Mouse (Mus musculus) embryonic facial prominence, embryonic 12.5 days (tissue): ENCODE data around the gene Focad. TPM values are rescaled to one million over a fixed set of nuclear protein-coding genes. Genes with fewer than 3 reads are reported as not detected.

Experiments
- ATAC-seq: fragments of 200-750 bp; cut with Nextera tagmentation; 2 replicates; pipeline ENCODE4 v1.8.0; 2017; ENCODE audit not compliant: insufficient number of reproducible peaks, insufficient read depth, low FRiP score, low TSS enrichment
- H3K27ac ChIP-seq: fragments of 300-500 bp; sonication (generic); 2 replicates; pipeline ENCODE4 v1.5.1; 2016; ENCODE audit warnings: mild to moderate bottlenecking
- H3K27me3 ChIP-seq: fragments of 300-500 bp; sonication (generic); 2 replicates; pipeline ENCODE4 v1.6.1; 2016; ENCODE audit warnings: mild to moderate bottlenecking, moderate library complexity
- H3K36me3 ChIP-seq: fragments of 300-500 bp; sonication (generic); 2 replicates; pipeline ENCODE4 v1.6.1; 2016; ENCODE audit warnings: mild to moderate bottlenecking
- H3K4me1 ChIP-seq: fragments of 300-500 bp; sonication (generic); 2 replicates; pipeline ENCODE4 v1.6.1; 2016
- H3K4me2 ChIP-seq: fragments of 300-500 bp; sonication (generic); replicated peaks from 2 replicates; pipeline ENCODE4 v1.6.1; 2016; ENCODE audit warnings: mild to moderate bottlenecking, moderate library complexity
- H3K4me3 ChIP-seq: fragments of 300-500 bp; sonication (generic); 2 replicates; pipeline ENCODE4 v1.5.1; 2016; ENCODE audit warnings: mild to moderate bottlenecking
- H3K9ac ChIP-seq: fragments of 300-500 bp; sonication (generic); 2 replicates; pipeline ENCODE4 v1.6.1; 2016; ENCODE audit warnings: mild to moderate bottlenecking, moderate library complexity
- H3K9me3 ChIP-seq: fragments of 300-500 bp; sonication (generic); 2 replicates; pipeline ENCODE4 v1.6.1; 2016; ENCODE audit warnings: mild to moderate bottlenecking, moderate library complexity
- WGBS: fragments of 180-500 bp; shearing (Covaris S2); methylation state at CpG from one replicate; pipeline ENCODE4 v1.1.7; 2016; 5-methylcytosine and 5-hydroxymethylcytosine counted together
- polyA plus RNA-seq: library from polyadenylated mRNA; unstranded; fragments of >200 nt; fragmentation: Nextera tagmentation; extraction: Ambion mirVana; gene quantifications from 2 replicates; pipeline ENCODE4 v1.2.1, GENCODE M21; 2016

The Focad gene
- polyA plus RNA-seq = 15.4 TPM in 2 replicates

DNA sequence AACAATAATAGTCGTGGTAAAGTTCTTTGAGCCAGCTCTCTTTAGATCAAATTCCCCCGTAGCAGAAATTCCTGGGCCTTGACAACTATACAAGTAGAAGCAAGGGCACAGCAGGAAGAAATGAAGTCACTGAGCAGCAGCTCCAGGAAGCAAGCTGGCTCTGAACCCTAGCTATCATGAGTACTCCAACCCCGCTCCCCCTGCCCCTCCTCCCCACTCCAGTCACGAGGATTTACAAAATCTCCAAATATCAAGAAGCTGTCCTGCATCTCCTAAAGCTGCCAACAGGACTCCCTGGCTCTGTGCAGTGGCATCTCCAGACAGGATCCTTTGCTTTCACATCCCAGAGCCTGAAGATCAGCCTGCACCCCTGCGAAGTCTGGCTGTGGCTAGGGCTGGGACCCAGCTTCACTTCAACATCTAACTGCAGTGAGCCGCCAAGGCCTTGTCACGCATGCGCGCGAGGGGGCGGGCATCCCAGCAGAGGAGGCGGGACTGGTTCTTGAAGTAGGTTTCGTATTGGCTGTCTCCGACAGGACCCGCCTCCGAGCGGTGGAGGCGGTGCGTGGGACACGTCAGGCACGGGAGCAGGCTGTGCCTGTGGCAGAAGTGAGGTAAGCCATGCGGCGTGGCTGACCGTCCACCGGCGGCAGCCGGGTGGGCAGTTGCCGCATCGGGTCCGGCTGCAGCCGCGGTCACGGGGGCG is at the start of gene Focad:
Gene Focad (plus strand): TSS at position 568 of the 706 bp plus-strand sequence.
- H3K27me3 ChIP-seq = no peaks in the 10 kb centered on the region
- no peaks in the 10 kb centered on the region for H3K9me3 ChIP-seq
- H3K9ac ChIP-seq = peak within 1 kb of the TSS; percentile 63
- H3K36me3 ChIP-seq = no peaks in the 10 kb centered on the region
- H3K4me3 ChIP-seq = peak within 1 kb of the TSS; percentile 88
- H3K4me2 ChIP-seq = peak within 1 kb of the TSS; percentile 95
- H3K27ac ChIP-seq = peak within 1 kb of the TSS; percentile 37
- H3K4me1 ChIP-seq = 0 out of 2 replicates have a peak, but pooled peaks cover 4% of the 10 kb centered on the region
- WGBS = 1% methylated on average over 34 of the region's 34 CpGs
- peak; percentile 99 for ATAC-seq

DNA sequence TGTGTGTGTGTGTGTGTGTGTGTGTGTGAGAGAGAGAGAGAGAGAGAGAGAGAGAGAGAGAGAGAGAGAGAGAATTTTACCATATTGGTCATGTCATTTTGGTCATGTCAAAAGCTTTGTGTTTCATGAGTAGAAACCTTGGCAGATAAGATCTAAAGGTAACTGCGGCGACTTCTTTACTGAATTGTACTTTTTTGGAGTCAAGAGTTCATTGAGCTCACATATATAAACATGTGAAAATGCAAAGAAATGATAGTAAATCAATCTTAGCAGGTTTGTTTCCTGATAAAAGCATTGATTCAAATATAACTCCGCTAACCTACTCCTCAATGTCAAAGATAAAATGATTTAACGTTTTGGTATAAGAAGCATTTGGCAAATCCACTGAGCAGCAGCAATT is 49.3 kb upstream of the Focad start:
- no peaks in the 10 kb centered on the region for H3K36me3 ChIP-seq
- H3K9ac ChIP-seq = no peak overlapping the region
- no peak overlapping the region for H3K4me2 ChIP-seq
- H3K27me3 ChIP-seq = no peaks in the 10 kb centered on the region
- no peak for ATAC-seq
- H3K4me1 ChIP-seq = no peaks in the 10 kb centered on the region
- no peak overlapping the region for H3K27ac ChIP-seq
- WGBS = 84% methylated on average over 4 of the region's 4 CpGs
- H3K4me3 ChIP-seq = no peak overlapping the region
- H3K9me3 ChIP-seq = no peaks in the 10 kb centered on the region

DNA sequence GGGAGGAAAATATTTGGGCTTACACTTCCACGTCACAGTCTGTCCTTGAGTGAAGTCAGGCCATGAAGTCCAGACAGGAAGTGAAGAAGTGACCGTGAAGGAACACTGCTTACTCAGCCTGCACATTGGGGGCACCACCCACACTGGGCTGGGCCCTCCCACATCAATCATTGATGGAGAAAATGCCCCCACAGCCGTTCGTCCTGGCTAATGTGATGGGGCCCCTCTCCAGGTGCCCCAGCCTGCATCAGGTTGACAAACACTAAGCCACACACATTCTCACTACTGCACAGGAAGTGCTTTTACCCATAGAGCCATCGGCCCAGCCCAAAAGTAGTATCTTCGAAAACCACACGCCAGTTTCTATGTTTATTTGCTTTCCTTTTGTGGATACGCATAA is 48.1 kb upstream of the Focad start:
- no peaks in the 10 kb centered on the region for H3K27me3 ChIP-seq

DNA sequence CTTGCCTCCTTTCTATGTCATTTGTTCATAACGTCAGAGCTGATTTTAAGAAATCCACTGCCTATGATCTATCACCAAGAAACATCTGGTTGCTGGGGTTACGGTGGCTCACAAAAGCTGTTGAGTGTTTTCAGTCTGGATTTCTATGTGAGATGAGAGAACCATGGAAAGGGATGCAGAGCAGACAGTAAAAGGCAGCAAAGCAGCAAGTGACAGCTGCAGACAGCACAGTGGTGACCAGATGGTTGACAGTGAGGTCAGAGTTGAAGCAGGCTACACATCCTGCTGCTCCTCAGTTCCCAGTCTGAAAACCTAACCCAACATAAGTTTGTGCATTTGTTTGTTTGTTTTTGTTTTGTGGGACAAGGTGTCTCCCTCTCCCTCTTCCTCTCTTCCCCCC is 19.0 kb upstream of the Focad start:
- no peak overlapping the region for H3K9ac ChIP-seq
- ATAC-seq = no peak
- H3K27me3 ChIP-seq = no peaks in the 10 kb centered on the region
- no peaks in the 10 kb centered on the region for H3K36me3 ChIP-seq
- no peak overlapping the region for H3K27ac ChIP-seq
- H3K9me3 ChIP-seq = no peaks in the 10 kb centered on the region
- no peak overlapping the region for H3K4me3 ChIP-seq
- no peaks in the 10 kb centered on the region for H3K4me1 ChIP-seq
- 77% methylated on average over 2 of the region's 2 CpGs for WGBS
- no peak overlapping the region for H3K4me2 ChIP-seq

More for the DNA sequence above, 48.1 kb upstream of the Focad start:
- no peaks in the 10 kb centered on the region for H3K4me1 ChIP-seq
- no peak for ATAC-seq
- no peak overlapping the region for H3K9ac ChIP-seq
- no peak overlapping the region for H3K4me2 ChIP-seq
- H3K27ac ChIP-seq = no peak overlapping the region
- H3K36me3 ChIP-seq = no peaks in the 10 kb centered on the region
- no peaks in the 10 kb centered on the region for H3K9me3 ChIP-seq
- 69% methylated on average over 8 of the region's 8 CpGs for WGBS
- no peak overlapping the region for H3K4me3 ChIP-seq

DNA sequence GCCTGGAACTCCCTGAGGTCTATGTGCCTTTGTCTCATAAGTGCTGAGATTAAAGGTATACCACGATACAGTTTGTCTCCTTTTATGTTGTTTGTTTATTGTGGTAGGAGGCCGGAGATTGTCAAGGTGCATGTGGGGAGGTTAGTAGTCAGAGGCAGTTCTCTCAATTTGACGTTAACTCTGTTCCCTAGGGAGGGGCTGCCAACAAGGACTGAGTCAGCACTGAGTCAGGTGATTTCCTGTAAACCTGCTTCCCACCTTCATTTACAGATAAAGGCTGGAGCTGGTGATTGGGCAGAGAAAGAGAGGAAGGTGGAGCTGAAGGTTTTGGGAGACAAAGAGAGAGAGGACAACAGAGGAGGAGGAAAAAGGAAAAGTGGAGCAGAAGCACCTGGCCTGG is 15.4 kb upstream of the Focad start:
- H3K9ac ChIP-seq = no peak overlapping the region
- no peaks in the 10 kb centered on the region for H3K9me3 ChIP-seq
- 58% methylated on average over 3 of the region's 3 CpGs for whole genome bisulfite sequencing

DNA sequence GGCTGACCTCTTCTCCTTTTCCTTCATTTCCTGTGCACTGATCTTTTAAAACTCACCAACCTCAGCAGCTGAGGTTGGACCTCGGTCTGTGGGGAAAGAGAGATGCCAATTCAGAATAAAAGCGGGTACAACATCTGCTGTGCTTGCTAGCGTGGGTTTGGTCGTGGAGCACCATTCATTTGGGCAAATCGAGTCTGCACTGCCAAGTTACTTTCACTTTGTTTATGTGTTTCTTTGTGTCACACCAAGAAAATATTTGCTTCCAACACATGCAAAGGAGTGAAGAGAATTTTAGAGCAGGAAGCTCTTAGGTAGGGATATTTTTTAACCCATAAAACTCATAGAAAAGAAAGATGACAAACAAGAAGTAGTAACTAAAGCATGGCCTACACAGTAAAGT is 13.0 kb upstream of the Focad start:
- Histone ChIP-seq H3K9ac (no peak overlapping the region), H3K4me3 (no peak overlapping the region), H3K27me3 (no peaks in the 10 kb centered on the region), H3K4me1 (no peaks in the 10 kb centered on the region), H3K36me3 (no peaks in the 10 kb centered on the region), H3K27ac (no peak overlapping the region), H3K9me3 (no peaks in the 10 kb centered on the region), H3K4me2 (no peak overlapping the region)
- ATAC-seq = no peak
- whole genome bisulfite sequencing = 58% methylated on average over 5 of the region's 5 CpGs

More for the DNA sequence above, 15.4 kb upstream of the Focad start:
- ATAC-seq = no peak
- Histone ChIP-seq H3K27ac (no peak overlapping the region), H3K4me3 (no peak overlapping the region), H3K4me2 (no peak overlapping the region), H3K36me3 (no peaks in the 10 kb centered on the region), H3K27me3 (no peaks in the 10 kb centered on the region), H3K4me1 (no peaks in the 10 kb centered on the region)

DNA sequence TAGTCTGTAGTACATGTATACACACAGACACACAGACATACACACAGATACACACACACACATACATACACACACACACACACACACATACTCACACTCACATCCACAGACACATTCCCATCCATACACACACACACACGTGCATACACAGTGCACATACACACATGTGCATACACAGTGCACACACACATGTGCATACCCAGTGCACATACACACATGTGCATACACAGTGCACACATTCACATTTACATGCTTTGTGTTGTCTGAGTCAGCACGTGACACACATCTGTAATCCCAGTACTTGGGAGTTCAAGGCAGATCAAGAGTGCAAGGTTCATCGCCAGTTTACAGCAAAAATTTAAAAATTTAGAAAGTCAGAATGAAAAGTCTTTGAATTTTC is 12.5 kb upstream of the Focad start:
- no peaks in the 10 kb centered on the region for H3K27me3 ChIP-seq
- H3K9ac ChIP-seq = no peak overlapping the region
- WGBS = 86% methylated on average over 3 of the region's 3 CpGs
- ATAC-seq = no peak
- no peak overlapping the region for H3K4me3 ChIP-seq
- H3K4me1 ChIP-seq = no peaks in the 10 kb centered on the region
- H3K27ac ChIP-seq = no peak overlapping the region
- H3K36me3 ChIP-seq = no peaks in the 10 kb centered on the region
- no peak overlapping the region for H3K4me2 ChIP-seq
- no peaks in the 10 kb centered on the region for H3K9me3 ChIP-seq

DNA sequence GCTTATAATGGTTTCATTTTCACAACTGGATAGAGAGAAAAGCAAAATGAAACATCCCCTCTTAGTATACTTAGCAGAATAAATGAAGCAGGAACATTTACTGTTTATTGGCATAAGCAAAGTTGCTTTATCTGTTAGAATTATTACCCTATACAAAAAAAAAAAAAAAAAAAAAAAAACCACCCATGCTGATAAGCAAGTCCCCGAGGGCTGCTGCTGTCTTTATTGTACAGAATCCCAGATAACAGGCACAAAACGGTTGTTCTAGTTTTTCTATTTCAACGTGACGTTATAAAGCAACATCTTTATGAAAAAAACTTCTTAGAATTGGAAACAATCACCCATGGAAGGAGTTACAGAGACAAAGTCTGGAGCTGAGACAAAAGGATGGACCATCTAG is 12.0 kb upstream of the Focad start:
- no peaks in the 10 kb centered on the region for H3K9me3 ChIP-seq
- no peaks in the 10 kb centered on the region for H3K27me3 ChIP-seq
- H3K27ac ChIP-seq = no peak overlapping the region
- no peak overlapping the region for H3K4me2 ChIP-seq
- H3K4me1 ChIP-seq = no peaks in the 10 kb centered on the region
- no peak for ATAC-seq
- 86% methylated on average over 4 of the region's 4 CpGs for WGBS
- H3K36me3 ChIP-seq = no peaks in the 10 kb centered on the region
- H3K9ac ChIP-seq = no peak overlapping the region
- no peak overlapping the region for H3K4me3 ChIP-seq

DNA sequence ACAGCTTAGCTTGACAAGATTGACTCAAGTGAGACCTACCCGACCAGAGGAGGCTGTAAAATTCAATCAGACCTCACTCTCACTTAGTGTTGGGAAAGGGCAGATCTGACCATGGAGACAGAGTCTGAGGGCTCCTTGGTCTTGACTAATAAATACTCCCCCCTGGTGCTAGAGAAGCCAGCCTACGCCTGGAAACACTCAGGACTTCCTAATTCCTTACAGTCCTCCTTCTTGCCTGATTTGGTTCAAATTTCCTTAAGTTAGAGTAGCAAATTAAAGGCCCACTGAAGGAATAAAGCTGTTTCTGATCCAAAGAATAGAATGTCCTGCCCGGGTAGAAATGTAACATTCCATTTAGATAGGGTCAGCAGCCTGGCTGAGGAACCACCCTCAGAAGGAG is 10.6 kb upstream of the Focad start:
- Histone ChIP-seq H3K4me2 (no peak overlapping the region), H3K9ac (no peak overlapping the region), H3K4me3 (no peak overlapping the region), H3K9me3 (no peaks in the 10 kb centered on the region), H3K27me3 (no peaks in the 10 kb centered on the region), H3K36me3 (no peaks in the 10 kb centered on the region), H3K27ac (no peak overlapping the region), H3K4me1 (no peaks in the 10 kb centered on the region)
- ATAC-seq = no peak
- 23% methylated on average over 3 of the region's 3 CpGs for WGBS

DNA sequence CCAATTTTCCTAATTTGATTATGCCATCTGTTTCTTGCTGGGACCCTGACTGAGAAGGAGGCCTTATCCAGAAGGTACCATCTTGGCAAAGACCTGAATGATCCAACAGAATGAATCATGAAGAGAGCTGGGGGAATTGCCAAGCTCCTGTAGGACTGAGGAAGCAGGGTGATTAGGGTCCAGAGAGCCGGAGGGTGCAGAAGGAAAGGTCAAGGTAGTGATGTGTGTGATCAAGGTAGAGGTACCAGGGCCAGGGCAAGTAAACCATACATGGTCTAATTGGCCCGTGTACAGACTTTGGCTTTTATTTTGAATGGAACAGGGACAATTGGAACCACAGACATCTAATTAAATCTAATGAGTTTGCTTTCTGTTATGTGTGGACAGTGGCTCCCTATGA is 4.1 kb upstream of the Focad start:
- no peaks in the 10 kb centered on the region for H3K36me3 ChIP-seq
- H3K4me3 ChIP-seq = no peak overlapping the region
- ATAC-seq = no peak
- no peaks in the 10 kb centered on the region for H3K9me3 ChIP-seq
- H3K4me2 ChIP-seq = no peak overlapping the region
- 65% methylated on average over 2 of the region's 2 CpGs for WGBS
- H3K27me3 ChIP-seq = no peaks in the 10 kb centered on the region
- H3K9ac ChIP-seq = no peak overlapping the region
- 0 out of 2 replicates have a peak, but pooled peaks cover 4% of the 10 kb centered on the region for H3K4me1 ChIP-seq
- H3K27ac ChIP-seq = no peak overlapping the region

DNA sequence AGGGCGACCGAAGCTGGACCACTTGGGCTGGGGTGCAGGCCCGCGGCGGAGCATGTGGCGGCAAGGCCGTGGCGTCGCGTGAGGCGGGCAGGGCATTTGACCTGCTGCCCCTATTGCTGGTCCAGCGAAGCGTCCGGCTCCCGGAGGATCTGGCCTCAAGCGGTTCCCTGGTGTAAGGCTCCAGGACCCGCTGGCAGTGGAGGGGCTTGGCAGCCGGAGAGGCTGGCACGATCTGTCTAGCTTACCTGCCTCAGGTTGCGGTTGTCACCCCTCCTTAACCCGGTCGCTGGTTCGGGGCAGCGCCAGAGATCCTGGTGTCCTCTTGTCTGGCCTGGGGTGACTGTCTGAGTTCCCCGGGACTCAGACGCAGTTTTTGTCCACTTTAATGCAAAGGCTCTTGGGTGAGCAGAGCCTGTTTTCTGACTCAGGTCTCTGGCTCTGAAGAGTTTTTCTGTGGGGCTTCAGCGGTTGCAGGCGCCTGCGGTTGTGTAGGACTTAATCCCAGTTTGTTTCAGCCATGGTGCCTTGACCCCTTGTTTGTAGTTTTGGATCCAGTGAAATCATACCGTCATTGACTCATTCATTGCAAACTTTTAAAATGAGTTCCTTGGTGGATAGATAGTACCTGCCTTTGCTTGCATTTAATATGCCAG is 465 bp downstream of the Focad start:
- peak; percentile 62 for ATAC-seq
- peak overlapping the region; percentile 95 for H3K4me2 ChIP-seq
- H3K9ac ChIP-seq = peak overlapping the region; percentile 63
- H3K27me3 ChIP-seq = no peaks in the 10 kb centered on the region
- 0 out of 2 replicates have a peak, but pooled peaks cover 4% of the 10 kb centered on the region for H3K4me1 ChIP-seq
- H3K9me3 ChIP-seq = no peaks in the 10 kb centered on the region
- no peaks in the 10 kb centered on the region for H3K36me3 ChIP-seq
- H3K27ac ChIP-seq = no peak overlapping the region
- WGBS = under 1% methylated on average over 30 of the region's 30 CpGs
- H3K4me3 ChIP-seq = peak overlapping the region; percentile 88

DNA sequence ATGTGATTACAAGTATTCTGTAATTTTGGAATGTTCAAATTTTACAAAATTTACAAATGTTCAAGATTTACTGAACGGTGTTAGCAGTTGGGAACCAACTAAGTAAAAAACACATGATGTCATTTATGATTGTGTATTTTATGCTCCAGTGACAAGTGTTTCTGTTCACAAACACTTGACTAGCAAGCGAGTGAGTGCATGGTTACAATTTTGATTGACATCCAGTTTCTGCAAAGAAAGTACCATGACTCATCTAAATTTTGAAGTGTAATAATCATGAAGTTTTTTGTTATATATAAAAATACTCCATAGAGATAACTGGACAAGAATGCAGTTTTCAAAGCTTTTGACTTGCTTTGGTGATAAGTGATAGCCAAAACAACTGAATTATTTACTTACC is 1.3 kb downstream of the Focad start:
- Histone ChIP-seq H3K27me3 (no peaks in the 10 kb centered on the region), H3K4me2 (no peak overlapping the region), H3K4me1 (0 out of 2 replicates have a peak, but pooled peaks cover 4% of the 10 kb centered on the region), H3K4me3 (no peak overlapping the region), H3K27ac (no peak overlapping the region), H3K9ac (no peak overlapping the region), H3K9me3 (no peaks in the 10 kb centered on the region), H3K36me3 (no peaks in the 10 kb centered on the region)
- no peak for ATAC-seq
- 74% methylated on average over 2 of the region's 2 CpGs for WGBS
